Mouse (Mus musculus) splenic B cell, adult 2 months (primary cell): Measurements from ENCODE around the gene Pcyt2.
A peak's percentile ranks its signal among the peaks of the same experiment; 100 is the strongest.

Experiments
- DNase-seq: peaks from one replicate; pipeline ENCODE4 v3.0.0-alpha.2; 2011; ENCODE audit warnings: low read depth, low spot score
- H3K27me3 ChIP-seq: 2 replicates; pipeline ENCODE4 v1.6.1; 2012; ENCODE audit warnings: mild to moderate bottlenecking, low read length, moderate library complexity, mixed read lengths; ENCODE audit not compliant: control insufficient read depth, poor library complexity, insufficient read depth, severe bottlenecking
- H3K36me3 ChIP-seq: 2 replicates; pipeline ENCODE4 v1.6.1; 2012; ENCODE audit warnings: mild to moderate bottlenecking, low read length, moderate library complexity, mixed read lengths; ENCODE audit not compliant: control insufficient read depth, poor library complexity, insufficient read depth, severe bottlenecking

The Pcyt2 gene

DNA sequence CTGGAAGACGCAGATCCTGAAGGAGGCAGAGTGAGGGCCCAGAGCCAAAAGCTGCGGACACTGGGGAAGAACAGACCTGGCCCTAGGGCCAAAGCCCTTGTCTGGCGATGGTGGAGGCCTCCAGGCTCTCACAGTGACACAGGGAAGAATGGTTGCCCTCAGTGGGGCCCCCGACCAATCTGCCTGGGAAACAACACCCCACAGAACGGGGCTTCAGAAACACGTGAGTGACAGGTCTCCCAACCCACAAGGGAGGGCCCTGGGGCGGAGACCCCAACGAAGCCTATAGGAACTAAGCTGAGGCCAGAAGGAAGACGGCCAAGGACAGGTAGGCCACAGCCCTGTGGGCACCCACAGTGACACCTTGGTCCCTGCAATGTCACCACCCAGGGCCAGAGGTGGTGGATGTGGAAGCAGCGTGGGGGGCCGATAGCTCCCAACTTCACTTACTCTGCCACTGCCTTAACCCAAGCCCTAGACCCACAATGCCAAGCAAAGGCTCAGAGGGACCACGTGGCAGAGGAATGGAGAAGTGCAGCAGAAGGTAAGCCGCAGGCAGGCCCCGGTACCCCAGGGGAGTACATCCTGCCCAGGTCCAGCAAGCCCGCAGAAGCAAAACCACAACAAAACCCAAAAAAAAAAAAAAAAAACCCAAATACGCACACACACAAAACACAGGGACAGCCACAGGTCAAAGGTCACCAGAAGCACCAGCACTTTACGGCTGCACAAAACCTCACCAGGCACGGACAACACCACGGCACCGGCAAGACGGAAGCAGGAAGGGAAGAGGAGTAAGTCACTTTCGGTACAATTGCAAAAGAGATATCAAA is 9.9 kb upstream of the Pcyt2 start:
- DNase-seq, result peak; percentile 85
- no peaks in the 10 kb centered on the region; the same call in 1 of the 2 replicates for H3K36me3 ChIP-seq
- no peaks in the 10 kb centered on the region for H3K27me3 ChIP-seq

DNA sequence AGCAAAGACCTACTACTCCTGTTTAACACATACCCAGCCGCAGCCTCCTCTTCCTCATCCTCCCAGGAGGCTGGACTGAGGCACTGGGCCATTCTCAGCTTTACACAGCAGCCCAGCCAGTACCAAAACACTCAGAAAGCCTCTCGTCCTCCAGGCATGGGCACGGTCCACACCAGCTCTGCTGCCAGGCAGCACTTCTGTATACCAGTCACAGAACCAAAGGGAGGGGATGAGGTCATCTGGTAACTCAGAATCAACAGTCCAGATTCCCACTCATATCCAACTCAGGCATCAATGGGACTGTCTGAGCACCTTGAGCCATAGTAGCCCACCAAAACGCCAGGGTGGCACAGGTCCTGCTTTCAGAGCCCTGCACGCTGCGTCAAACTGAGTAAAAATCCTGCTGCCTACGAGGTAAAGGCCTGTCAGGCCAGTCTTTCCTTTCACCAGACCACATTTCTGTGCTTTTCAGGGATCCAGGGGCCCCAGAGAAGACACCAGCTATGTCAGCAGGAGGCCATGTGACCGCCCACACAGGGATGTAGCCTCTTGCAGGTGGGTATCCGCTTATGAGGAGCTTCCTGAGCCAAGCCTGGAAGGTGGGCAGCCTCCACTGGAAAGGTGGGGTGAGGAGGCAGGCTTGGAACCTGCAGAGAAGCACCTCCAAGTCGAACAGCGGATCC is 9.2 kb upstream of the Pcyt2 start:
- Histone ChIP-seq H3K36me3 (peaks cover under 1% of the 10 kb centered on the region), H3K27me3 (no peaks in the 10 kb centered on the region)
- DNase-seq, result no peak

DNA sequence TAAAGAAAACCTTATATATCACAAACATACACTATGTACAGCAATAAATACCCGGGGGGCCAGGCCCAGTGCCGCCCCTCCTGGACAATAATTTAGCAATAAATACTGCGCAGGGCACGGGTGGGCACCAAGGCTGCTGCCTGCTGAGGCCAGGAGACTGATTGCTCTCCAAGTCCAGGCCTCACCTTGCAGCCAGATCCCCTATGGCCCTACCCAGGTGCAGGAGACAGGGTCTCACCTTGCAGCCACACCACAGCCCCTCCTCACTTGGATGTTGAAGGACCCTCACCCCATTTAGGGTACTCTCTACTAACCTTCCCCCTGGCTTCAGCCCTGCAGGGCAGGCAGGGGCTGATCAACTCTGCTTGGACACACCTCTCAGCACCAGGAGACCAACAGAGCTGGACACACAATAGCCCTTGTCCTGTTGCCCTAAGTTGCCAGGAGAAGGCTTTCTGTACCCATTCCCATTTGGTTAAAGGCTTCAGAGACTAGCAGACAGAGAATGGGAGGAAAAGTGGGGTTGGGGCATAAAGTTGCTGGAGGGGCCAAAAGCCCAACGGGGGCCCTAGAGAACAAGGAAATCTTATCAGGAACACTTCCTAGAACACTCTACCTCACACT is 7.5 kb upstream of the Pcyt2 start, which contains the start of gene Sirt7:
TSS of gene Sirt7 (minus strand) at position 89 of the 624 bp plus-strand sequence.
- no peak for DNase-seq
- Histone ChIP-seq H3K27me3 (no peaks in the 10 kb centered on the region), H3K36me3 (peaks cover 8% of the 10 kb centered on the region)

GRCm38 (mm10) chr11:120624680-120625111 is 7.0 kb upstream of the Pcyt2 start:
- Histone ChIP-seq H3K27me3 (no peaks in the 10 kb centered on the region), H3K36me3 (peaks cover 8% of the 10 kb centered on the region)
- peak; percentile 85 for DNase-seq

GRCm38 (mm10) chr11:120623961-120624679 is 6.4 kb upstream of the Pcyt2 start:
- Histone ChIP-seq H3K36me3 (peaks cover 8% of the 10 kb centered on the region), H3K27me3 (no peaks in the 10 kb centered on the region)
- DNase-seq, result peak; percentile 79

DNA sequence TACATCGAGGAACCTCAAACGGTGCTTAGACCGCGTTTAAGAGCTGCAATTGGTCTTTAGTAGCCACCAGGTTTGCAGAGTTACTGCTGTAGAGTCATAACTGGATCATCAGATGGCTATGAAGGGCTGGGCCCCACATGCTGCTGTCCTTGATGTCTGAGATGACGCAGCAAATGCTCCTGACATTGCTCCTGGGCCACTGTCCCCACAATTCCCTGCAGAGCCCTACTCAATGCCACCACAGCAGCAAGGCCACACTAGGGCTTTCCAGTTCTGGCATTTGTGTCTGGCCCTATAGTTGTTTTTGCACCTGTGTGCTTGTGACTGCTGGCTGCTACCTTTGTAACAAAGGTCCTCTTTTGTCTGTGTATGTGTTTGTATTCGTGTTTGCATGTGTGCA is 5.1 kb upstream of the Pcyt2 start:
- peaks cover 8% of the 10 kb centered on the region for H3K36me3 ChIP-seq
- H3K27me3 ChIP-seq, result no peaks in the 10 kb centered on the region
- DNase-seq, result no peak

DNA sequence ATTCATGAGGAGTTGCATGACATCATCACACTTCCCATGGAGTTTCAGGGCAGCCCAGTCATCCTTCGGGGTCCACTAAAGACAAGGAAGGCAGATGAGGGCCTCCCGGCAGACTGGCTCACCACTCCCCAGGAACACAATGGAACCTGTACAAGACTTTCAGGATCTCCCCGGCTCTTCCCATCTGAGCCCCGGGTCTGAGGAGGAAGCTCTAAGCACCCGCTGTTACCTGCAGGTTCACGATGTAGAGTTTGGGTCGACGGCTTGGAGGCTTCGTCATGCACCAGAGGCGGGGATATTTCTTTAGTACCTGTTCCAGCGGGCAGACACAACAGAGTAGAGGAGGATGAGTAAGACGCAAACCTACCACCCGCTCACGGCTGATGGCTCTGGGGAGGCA is 2.5 kb upstream of the Pcyt2 start:
- no peak for DNase-seq
- Histone ChIP-seq H3K27me3 (no peaks in the 10 kb centered on the region), H3K36me3 (peaks cover 8% of the 10 kb centered on the region)

GRCm38 (mm10) chr11:120618619-120619535 is 1.1 kb upstream of the Pcyt2 start:
- no peak for DNase-seq
- H3K27me3 ChIP-seq, result no peaks in the 10 kb centered on the region
- peaks cover 8% of the 10 kb centered on the region for H3K36me3 ChIP-seq

GRCm38 (mm10) chr11:120616617-120617294 is 980 bp downstream of the Pcyt2 start:
- no peak for DNase-seq
- H3K27me3 ChIP-seq, result no peaks in the 10 kb centered on the region
- peaks cover 10% of the 10 kb centered on the region for H3K36me3 ChIP-seq

GRCm38 (mm10) chr11:120615606-120616203 is 2.0 kb downstream of the Pcyt2 start:
- Histone ChIP-seq H3K36me3 (peaks cover 8% of the 10 kb centered on the region), H3K27me3 (no peaks in the 10 kb centered on the region)
- no peak for DNase-seq

DNA sequence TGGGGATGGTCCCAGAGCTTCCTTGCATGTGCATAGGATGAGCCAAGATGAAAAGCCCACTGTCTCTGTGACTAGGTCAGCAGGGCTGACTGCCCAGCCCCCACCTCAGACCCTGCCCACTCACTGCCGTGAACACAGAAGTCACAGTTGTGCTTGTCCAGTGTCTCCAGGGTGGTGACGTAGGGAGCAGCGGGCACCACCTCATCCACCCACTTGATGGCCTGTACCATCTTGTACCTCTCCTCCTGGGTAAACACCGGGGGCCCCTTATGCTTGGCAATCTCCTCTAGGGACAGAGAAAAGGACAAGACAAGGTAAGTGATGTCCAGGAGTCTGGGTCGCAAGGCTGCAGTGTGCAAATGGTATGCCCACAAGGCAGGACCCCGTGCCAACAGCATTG is 2.6 kb downstream of the Pcyt2 start:
- peaks cover 4% of the 10 kb centered on the region for H3K36me3 ChIP-seq
- H3K27me3 ChIP-seq, result no peaks in the 10 kb centered on the region
- no peak for DNase-seq

GRCm38 (mm10) chr11:120613976-120614375 is 3.8 kb downstream of the Pcyt2 start:
- no peaks in the 10 kb centered on the region for H3K27me3 ChIP-seq
- peaks cover 4% of the 10 kb centered on the region for H3K36me3 ChIP-seq
- DNase-seq, result no peak

- no peak for DNase-seq
- H3K27me3 ChIP-seq, result no peaks in the 10 kb centered on the region
- peaks cover 4% of the 10 kb centered on the region for H3K36me3 ChIP-seq
Measured at GRCm38 (mm10) chr11:120613481-120613972, 4.2 kb downstream of the Pcyt2 start.
